Mouse (Mus musculus) MN1 (cell line): ENCODE data around the gene Gstt4.

Experiments
- DNase-seq: peaks from one replicate; pipeline ENCODE4 v3.0.0-alpha.2; 2016; ENCODE audit warnings: low spot score

The Gstt4 gene

GRCm38 (mm10) chr10:75835761-75836531 is 13.6 kb upstream of the Gstt4 start:
- DNase-seq = no peak

DNA sequence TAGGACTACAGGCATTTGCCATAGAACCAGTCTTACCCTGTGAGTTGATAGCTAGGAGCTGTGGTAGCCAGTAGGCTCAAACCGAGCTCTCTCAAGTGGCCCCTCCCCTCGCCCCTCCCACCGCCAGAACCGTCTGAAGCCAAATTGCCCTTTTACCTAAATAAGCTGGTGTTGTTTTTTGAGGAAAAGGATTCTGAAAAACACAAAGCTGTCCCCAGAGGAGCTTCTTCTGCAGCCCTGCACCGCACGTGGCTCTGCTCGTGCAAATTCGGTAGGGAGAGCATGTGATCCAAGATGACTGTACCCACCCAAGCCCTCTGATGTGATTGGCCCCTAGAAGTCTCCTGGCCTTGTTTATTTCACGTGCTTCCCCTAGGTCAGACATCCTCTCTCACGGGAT is 13.0 kb upstream of the Gstt4 start:
- DNase-seq = peak; percentile 64

DNA sequence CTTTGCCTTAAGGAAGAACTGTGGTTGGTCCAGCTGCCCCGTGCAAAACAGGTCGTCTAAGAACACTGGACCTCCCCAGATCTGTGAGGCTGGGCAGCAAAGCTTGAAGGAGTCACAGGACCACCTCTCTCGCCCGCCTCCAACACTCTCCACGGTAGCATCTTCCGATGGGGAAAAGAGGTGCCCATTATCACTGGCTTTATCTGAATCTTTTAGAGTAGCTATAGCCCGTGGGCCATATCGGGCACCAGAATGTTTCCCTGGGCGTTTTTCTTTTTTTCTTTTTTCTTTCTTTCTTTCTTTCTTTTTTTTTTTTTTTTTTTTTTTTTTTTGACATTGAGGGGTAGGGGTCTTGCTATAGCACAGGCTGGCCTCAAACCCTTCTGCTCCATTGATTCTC is 12.4 kb upstream of the Gstt4 start:
- no peak for DNase-seq

DNA sequence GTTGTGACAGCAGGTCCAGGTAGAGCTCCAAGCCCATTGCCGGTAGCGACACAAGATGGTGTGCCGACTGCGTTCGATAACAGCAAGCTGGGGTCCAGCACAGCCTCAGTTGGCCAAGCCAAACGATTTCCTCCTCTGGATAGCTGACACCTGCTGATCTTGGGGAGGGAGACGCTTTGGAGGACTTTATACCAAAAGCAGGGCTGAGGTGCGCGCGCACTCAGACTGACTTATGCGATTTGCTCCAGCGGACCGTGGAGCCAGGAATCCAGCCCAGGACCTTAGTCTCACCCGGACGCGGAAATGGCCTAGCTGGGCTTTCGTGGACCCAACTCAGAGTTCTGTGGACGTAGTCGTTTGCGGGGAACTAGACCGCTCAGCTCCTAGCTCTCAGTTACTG is 11.9 kb upstream of the Gstt4 start:
- DNase-seq = no peak

- DNase-seq = no peak
These were observed 11.2 kb upstream of the Gstt4 start for GRCm38 (mm10) chr10:75833456-75834080.

GRCm38 (mm10) chr10:75832272-75832895 is 10.0 kb upstream of the Gstt4 start:
- DNase-seq = no peak

GRCm38 (mm10) chr10:75830275-75830670 is 7.9 kb upstream of the Gstt4 start:
- DNase-seq = no peak

- no peak for DNase-seq
These were observed 7.4 kb upstream of the Gstt4 start for GRCm38 (mm10) chr10:75829529-75830274.

- DNase-seq = peak; percentile 37
These were observed 6.2 kb upstream of the Gstt4 start for GRCm38 (mm10) chr10:75828500-75828931.

DNA sequence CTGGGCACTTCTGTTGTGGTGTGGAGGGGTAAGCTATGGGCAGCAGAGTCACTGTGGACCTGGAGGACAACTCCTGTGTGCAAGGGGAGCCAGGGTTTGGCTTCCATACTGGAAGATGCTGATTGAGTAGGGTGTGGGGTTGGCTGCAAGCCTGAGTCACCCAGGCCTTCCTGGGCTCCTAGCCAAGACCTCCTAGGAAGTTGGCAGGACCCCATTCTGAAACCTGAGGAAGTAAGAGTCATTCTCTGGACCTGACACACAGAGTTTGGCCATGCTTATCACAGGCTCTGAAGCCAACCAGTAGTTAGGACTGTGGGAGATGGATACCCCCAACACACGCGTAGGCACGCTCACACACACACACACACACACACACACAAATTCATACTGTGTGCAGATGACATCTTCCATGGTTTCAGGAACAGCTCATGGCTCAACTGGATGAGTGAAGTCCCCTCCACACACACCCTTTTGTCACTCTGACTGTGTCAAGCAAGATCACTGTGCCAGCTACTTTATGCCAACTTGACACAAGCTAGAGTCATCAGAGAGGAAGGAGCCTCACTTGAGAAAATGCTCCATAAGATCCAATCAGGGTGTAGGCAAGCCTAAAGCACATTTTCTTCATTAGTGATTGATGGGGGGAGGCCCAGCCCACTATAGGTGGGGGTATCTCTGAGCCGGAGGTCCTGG is 5.5 kb upstream of the Gstt4 start:
- DNase-seq = peak; percentile 75

DNA sequence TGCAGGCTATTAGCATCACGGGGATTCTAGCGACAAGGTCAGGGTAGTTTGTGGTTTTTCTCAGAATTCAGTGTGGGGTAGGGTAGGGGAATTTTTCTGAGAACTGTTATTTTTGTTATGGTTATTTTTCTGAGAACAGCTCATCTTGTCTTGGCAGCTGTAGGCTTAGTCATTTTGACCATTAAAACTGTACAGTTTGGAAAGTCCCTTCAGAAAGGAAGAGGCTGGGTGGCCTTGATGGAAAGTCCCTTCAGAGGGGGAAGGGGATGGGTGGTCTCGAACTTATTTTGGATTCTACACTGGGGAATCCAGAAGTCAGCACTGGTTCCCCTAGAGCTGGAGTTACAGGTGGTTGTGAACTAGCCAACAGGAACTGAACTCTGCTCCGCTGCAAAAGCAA is 2.2 kb upstream of the Gstt4 start:
- DNase-seq = no peak

- no peak for DNase-seq
These were observed 1.4 kb upstream of the Gstt4 start for GRCm38 (mm10) chr10:75823782-75824181.

DNA sequence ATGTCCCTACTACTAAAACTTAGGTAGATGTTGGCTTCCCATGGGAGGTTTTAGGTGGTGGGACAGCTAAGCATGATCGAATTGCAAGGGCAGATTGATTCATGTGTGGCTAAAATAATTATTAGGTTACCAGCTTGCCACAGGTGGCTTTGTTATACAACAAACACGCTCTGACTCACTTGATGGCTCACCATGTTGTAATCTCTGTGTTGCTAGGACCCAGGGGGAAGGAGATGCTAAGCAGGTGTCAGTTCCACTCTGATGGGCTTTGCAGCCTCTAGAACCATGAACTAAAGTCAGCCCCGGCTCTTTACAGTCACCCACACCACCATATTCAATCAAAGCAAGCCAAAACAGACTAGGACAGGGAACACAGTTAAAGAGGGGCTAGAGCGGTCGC is 2.5 kb downstream of the Gstt4 start:
- no peak for DNase-seq

DNA sequence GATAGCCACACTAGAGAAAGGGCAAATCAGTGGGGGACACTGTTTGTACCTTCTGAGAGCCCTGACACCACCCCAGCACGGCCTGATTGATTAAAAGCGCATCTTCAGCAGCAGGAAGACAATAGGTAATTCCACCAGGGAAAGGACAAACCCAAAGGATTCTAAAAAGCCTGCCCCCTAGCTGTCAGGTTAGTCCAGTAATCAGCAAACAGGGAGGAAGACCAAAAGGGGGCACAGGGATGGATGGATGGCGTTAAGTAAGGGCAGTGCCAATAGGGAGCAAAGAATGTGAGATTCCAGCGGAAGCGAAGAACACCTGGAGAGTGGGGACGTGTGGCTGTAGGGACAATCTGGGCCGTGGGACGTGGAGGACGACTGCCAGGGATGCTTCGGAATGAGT is 3.7 kb downstream of the Gstt4 start:
- DNase-seq = no peak

GRCm38 (mm10) chr10:75804217-75804616 is 18.1 kb downstream of the Gstt4 start:
- DNase-seq = no peak

- DNase-seq = peak; percentile 24
These were observed 24.1 kb downstream of the Gstt4 start, which contains the start of gene Gstt1 for GRCm38 (mm10) chr10:75798176-75798696. TSS of gene Gstt1 (minus strand) at chr10:75798584.

GRCm38 (mm10) chr10:75797619-75798175 is 24.6 kb downstream of the Gstt4 start:
- DNase-seq = peak; percentile 53

GRCm38 (mm10) chr10:75796731-75797516 is 25.4 kb downstream of the Gstt4 start:
- no peak for DNase-seq

DNA sequence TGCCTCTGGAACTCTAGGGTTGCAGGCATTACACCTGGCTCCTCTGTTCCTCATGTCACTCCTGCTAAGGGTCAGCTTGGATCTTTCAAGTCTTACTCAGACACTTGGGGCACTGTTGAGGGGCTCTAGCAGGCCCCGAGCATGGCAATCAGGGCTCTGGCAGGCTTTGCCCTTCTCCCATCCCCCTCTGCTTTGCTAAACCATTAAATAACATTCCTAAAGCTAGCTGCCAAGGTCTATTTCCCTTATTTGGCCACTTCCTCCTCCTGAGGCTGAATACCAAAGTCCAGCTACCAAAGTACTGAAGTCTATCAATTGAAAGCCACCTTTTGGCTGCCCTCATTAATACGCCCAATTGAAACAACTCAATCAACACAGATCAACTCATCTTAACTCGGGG is 27.5 kb downstream of the Gstt4 start:
- DNase-seq = no peak

DNA sequence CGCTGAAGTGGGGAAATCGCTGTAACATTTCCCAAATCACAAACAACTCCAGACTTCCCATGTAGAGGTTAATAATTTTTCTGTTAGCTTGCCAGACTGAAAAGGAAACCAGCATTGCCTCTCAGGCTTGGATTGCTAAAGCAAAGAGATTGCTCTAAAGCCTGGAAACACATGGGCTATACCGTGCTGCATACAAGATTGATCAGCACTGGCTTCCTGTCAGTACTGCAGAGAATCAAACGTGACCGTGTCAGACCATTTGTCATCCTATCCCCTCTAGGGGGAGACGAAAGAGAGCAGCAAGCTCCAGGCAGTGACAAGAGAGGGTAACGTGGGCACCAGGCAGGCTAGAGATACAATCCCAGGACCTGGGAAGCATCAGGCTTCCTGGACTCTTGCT is 31.6 kb downstream of the Gstt4 start:
- peak; percentile 14 for DNase-seq
